Mouse (Mus musculus) heart, adult 2 months (tissue): ENCODE measurements around the gene Mylk2. TPM values are rescaled to one million over a fixed set of nuclear protein-coding genes. Genes with fewer than 3 reads are reported as not detected.

Experiments
- DNase-seq, 2 experiments: peaks; one replicate each; pipeline ENCODE4 v3.0.0; 2021
- H3K27ac ChIP-seq: fragments of 200-600 bp; 2 replicates; pipeline ENCODE4 v1.8.1; 2022
- H3K27me3 ChIP-seq: fragments of 200-500 bp; 2 replicates; pipeline ENCODE4 v1.6.1; 2012; ENCODE audit warnings: mild to moderate bottlenecking, low read length, inconsistent platforms, mixed read lengths; ENCODE audit not compliant: control insufficient read depth, insufficient read depth
- H3K36me3 ChIP-seq: fragments of 200-500 bp; 2 replicates; pipeline ENCODE4 v1.6.1; 2012; ENCODE audit warnings: low read length, inconsistent platforms; ENCODE audit not compliant: control insufficient read depth, insufficient read depth
- H3K4me1 ChIP-seq: fragments of 200-500 bp; 2 replicates; pipeline ENCODE4 v1.6.1; 2011; ENCODE audit warnings: low read length; ENCODE audit not compliant: control insufficient read depth, insufficient read depth
- H3K4me3 ChIP-seq: fragments of 200-600 bp; 2 replicates; pipeline ENCODE4 v1.8.1; 2022
- H3K79me2 ChIP-seq: fragments of 200-500 bp; replicated peaks from 2 replicates; pipeline ENCODE4 v1.6.1; 2012; ENCODE audit warnings: mild to moderate bottlenecking, inconsistent platforms, low read length, moderate library complexity, mixed read lengths; ENCODE audit not compliant: control insufficient read depth, insufficient read depth
- H3K9ac ChIP-seq: fragments of 200-500 bp; 2 replicates; pipeline ENCODE4 v1.6.1; 2012; ENCODE audit warnings: low read depth, mild to moderate bottlenecking, control low read depth, inconsistent platforms, low read length, mixed read lengths
- CTCF ChIP-seq: fragments of 200-600 bp; IDR thresholded peaks from 2 replicates; pipeline ENCODE4 v1.8.1; 2022; ENCODE audit warnings: antibody characterized with exemption, mild to moderate bottlenecking, moderate library complexity
- EP300 ChIP-seq: fragments of 200-500 bp; IDR thresholded peaks from 2 replicates; pipeline ENCODE4 v1.6.1; 2011; ENCODE audit warnings: low read depth, low read length, control low read depth; ENCODE audit not compliant: insufficient read depth
- POLR2A ChIP-seq: fragments of 200-500 bp; IDR thresholded peaks from 2 replicates; pipeline ENCODE4 v1.6.1; 2011; ENCODE audit warnings: mild to moderate bottlenecking, low read depth, low read length, control low read depth; ENCODE audit not compliant: insufficient read depth
- WGBS: fragments of 180-500 bp; shearing (Covaris S2); methylation state at CpG from one replicate; pipeline ENCODE4 v1.1.7; 2018; 5-methylcytosine and 5-hydroxymethylcytosine counted together
- intact Hi-C: fragments of 180-260 bp; cut with DNase I; formaldehyde crosslinking; loops from one replicate; pipeline ENCODE4 v1.15.1; 2025
- polyA plus RNA-seq: library from polyadenylated mRNA; depleted of rRNA; stranded (reverse); fragments of >200 nt; gene quantifications from 2 replicates; pipeline ENCODE4 v1.2.3, GENCODE M21; 2012
- total RNA-seq, 2 experiments: library from RNA; stranded (reverse); gene quantifications; 2 replicates each; pipeline ENCODE4 v1.2.3; 2021

The Mylk2 gene
- total and polyA plus RNA-seq, 3 experiments = 0.08 to 0.29 (median 0.09) TPM

- 50% methylated on average over 14 of the region's 14 CpGs for WGBS
- Histone ChIP-seq H3K4me1 (peaks cover 7% of the 10 kb centered on the region), H3K36me3 (no peaks in the 10 kb centered on the region), H3K27me3 (no peaks in the 10 kb centered on the region), H3K79me2 (no peaks in the 10 kb centered on the region), H3K4me3 (no peak overlapping the region), H3K9ac (no peak overlapping the region), H3K27ac (no peak overlapping the region; the same call in 1 of the 2 replicates)
- DNase-seq = no peak
- TF ChIP-seq EP300 (no peak), POLR2A (no peak), CTCF (no peak)
- intact Hi-C loops = loop anchor here (5.0 kb wide), 1 partner anchor 35 kb away; no protein-coding TSS in a partner anchor
These were observed 3.8 kb upstream of the Mylk2 start for GRCm38 (mm10) chr2:152907114-152907943.

GRCm38 (mm10) chr2:152909848-152910247 lies 1.3 kb upstream of the Mylk2 start:
- TF ChIP-seq CTCF (no peak), EP300 (no peak), POLR2A (no peak)
- no peak overlapping the region for H3K9ac ChIP-seq
- peaks cover 7% of the 10 kb centered on the region for H3K4me1 ChIP-seq
- H3K27ac ChIP-seq = no peak overlapping the region
- H3K4me3 ChIP-seq = no peak overlapping the region
- H3K36me3 ChIP-seq = no peaks in the 10 kb centered on the region
- DNase-seq = no peak
- no peaks in the 10 kb centered on the region for H3K79me2 ChIP-seq
- intact Hi-C loops = loop anchor here (5.0 kb wide), 1 partner anchor 32 kb away; no protein-coding TSS in a partner anchor
- no peaks in the 10 kb centered on the region for H3K27me3 ChIP-seq
- WGBS = 74% methylated on average over 6 of the region's 6 CpGs

GRCm38 (mm10) chr2:152911432-152911831 lies 280 bp downstream of the Mylk2 start:
- Histone ChIP-seq H3K4me3 (no peak overlapping the region), H3K27me3 (no peaks in the 10 kb centered on the region), H3K27ac (no peak overlapping the region), H3K79me2 (no peaks in the 10 kb centered on the region), H3K9ac (no peak overlapping the region), H3K36me3 (no peaks in the 10 kb centered on the region), H3K4me1 (peaks cover 3% of the 10 kb centered on the region; the same call in 1 of the 2 replicates)
- WGBS = 36% methylated on average over 6 of the region's 6 CpGs
- DNase-seq = no peak
- intact Hi-C loops = no loop called here
- TF ChIP-seq CTCF (no peak), EP300 (no peak), POLR2A (no peak)

- Histone ChIP-seq H3K4me1 (0 out of 2 replicates have a peak, but pooled peaks cover 2% of the 10 kb centered on the region), H3K79me2 (no peaks in the 10 kb centered on the region), H3K9ac (no peak overlapping the region), H3K27me3 (no peaks in the 10 kb centered on the region), H3K27ac (no peak overlapping the region), H3K4me3 (no peak overlapping the region), H3K36me3 (no peaks in the 10 kb centered on the region)
- WGBS = 66% methylated on average over 7 of the region's 7 CpGs
- no peak for DNase-seq
- TF ChIP-seq EP300 (no peak), POLR2A (no peak), CTCF (no peak)
- intact Hi-C loops = no loop called here
These were observed 2.3 kb downstream of the Mylk2 start for GRCm38 (mm10) chr2:152913471-152913870.

- Histone ChIP-seq H3K9ac (peak overlapping the region; percentile 17), H3K4me1 (0 out of 2 replicates have a peak, but pooled peaks cover 2% of the 10 kb centered on the region), H3K27me3 (no peaks in the 10 kb centered on the region), H3K36me3 (no peaks in the 10 kb centered on the region), H3K4me3 (no peak overlapping the region), H3K27ac (peak overlapping the region; percentile 30; the same call in 1 of the 2 replicates), H3K79me2 (no peaks in the 10 kb centered on the region)
- peak; percentile 88 for DNase-seq
- TF ChIP-seq EP300 (peak; percentile 93), POLR2A (no peak), CTCF (peak; percentile 97)
- WGBS = 2% methylated on average over 18 of the region's 18 CpGs
- intact Hi-C loops = loop anchor here (1.0 to 2.0 kb wide), 3 partner anchors 19 to 228 kb away; partner anchors contain the start of genes Foxs1 and Pdrg1
These were observed 3.4 kb downstream of the Mylk2 start for GRCm38 (mm10) chr2:152914310-152915120.
